Mouse (Mus musculus): ENCODE data around the gene 9130023H24Rik. TPM values are rescaled to one million over a fixed set of nuclear protein-coding genes. Genes with fewer than 3 reads are reported as not detected.

Gene 9130023H24Rik
- polyA plus RNA-seq, 1 experiment, result 9.8 TPM

DNA sequence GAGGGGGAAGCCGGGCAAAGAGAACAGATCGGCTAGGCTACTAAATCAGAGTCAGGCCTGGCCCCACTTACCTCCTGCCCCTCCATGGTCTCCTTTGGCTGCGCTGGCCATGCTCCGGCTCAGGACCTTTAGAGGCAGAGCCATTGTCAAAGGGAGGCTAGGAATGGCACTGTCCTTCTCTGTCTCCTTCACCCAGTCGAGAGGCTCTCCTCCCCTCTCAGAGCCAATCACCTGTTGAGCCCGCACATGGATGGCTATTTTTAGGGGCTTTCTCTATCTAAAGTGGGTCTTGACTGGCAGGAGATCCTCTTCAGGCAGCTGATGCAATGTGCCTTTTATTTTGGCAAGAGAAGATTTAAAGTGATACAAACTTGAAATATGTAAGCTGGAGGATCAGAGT lies 31.7 kb downstream of the 9130023H24Rik start, which contains the start of gene Cox6a2:
TSS of gene Cox6a2 (minus strand) at position 236 of the 400 bp plus-strand sequence.
- Histone ChIP-seq H3K4me3 (ENCODE audit: insufficient read depth, low read length) (no peak within 1 kb of the TSS), H3K4me1 (ENCODE audit: control insufficient read depth, insufficient read depth, low read length) (no peaks in the 10 kb centered on the region), H3K27ac (ENCODE audit: insufficient read depth, low read length) (no peak within 1 kb of the TSS)
- no peak for TF ChIP-seq CTCF (IDR thresholded peaks at IDR 0.05; ENCODE audit: borderline replicate concordance, insufficient read depth, low read length)
- TF ChIP-seq POLR2A (IDR thresholded peaks at IDR 0.05; ENCODE audit: low read depth, low read length), result no peak

DNA sequence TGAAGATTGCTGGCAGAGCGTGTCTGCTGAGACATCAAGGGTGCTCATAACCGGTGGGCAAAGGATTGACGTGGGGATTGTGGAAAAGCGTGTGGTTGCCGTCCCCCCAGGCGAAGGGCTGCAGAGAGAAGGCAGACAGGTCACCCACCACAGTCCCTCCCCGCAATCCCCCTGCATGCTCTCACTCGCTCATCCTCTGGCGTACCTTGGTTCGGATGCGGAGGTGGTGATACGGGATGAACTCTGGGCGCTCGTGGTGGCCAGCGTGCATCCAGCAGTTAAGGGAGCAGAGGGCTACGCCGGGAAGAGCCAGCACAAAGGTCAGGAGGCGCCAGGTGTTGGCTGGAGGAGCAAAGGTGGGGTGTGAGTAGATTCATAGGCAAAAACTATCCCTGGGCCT lies 32.1 kb downstream of the 9130023H24Rik start:
- TF ChIP-seq POLR2A (IDR thresholded peaks at IDR 0.05; ENCODE audit: low read depth, low read length) (no peak), CTCF (IDR thresholded peaks at IDR 0.05; ENCODE audit: borderline replicate concordance, insufficient read depth, low read length) (no peak)
- Histone ChIP-seq H3K4me1 (ENCODE audit: control insufficient read depth, insufficient read depth, low read length) (no peaks in the 10 kb centered on the region), H3K4me3 (ENCODE audit: insufficient read depth, low read length) (no peak overlapping the region), H3K27ac (ENCODE audit: insufficient read depth, low read length) (no peak overlapping the region)

DNA sequence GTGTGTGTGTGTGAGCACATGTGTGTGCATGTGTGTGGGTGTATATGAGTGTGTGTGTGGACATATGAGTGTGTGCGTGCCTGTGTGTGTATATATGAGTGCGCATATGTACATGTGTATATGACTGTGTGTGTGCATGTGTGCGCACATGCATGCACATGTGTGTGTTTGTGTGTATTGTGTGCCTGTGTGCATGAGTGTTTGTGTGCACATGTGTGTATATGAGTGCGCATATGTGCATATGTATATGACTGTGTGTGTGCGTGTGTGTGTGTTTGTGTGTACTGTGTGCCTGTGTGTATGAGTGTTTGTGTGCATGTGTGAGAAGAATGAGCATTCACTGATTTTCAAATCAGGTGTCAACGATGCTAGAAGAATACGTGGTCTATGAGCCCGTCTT lies 33.7 kb downstream of the 9130023H24Rik start:
- no peaks in the 10 kb centered on the region for H3K4me1 ChIP-seq (ENCODE audit: control insufficient read depth, insufficient read depth, low read length)
- H3K27ac ChIP-seq (ENCODE audit: insufficient read depth, low read length), result no peak overlapping the region
- H3K4me3 ChIP-seq (ENCODE audit: insufficient read depth, low read length), result no peak overlapping the region
- TF ChIP-seq CTCF (IDR thresholded peaks at IDR 0.05; ENCODE audit: borderline replicate concordance, insufficient read depth, low read length), result no peak
- no peak for TF ChIP-seq POLR2A (IDR thresholded peaks at IDR 0.05; ENCODE audit: low read depth, low read length)

DNA sequence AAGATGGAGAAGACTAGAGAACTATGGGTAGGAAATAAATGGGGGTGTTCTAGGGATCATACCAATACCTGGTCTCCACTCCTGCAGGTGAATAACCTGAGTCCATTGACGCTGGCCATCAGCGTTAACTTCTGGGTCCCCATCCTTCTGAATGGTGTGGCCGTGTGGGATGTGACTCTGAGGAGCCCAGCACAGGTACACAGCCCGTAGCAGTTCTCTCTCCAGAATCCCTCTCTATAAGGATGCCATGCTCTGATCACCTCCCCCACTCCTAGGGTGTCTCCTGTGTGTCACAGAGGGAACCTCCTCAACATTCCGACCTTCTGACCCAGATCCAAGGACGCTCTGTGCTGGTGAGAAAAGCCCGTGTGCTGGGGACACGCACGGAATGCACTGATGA lies 34.8 kb downstream of the 9130023H24Rik start:
- Histone ChIP-seq H3K4me1 (ENCODE audit: control insufficient read depth, insufficient read depth, low read length) (no peaks in the 10 kb centered on the region), H3K4me3 (ENCODE audit: insufficient read depth, low read length) (no peak overlapping the region), H3K27ac (ENCODE audit: insufficient read depth, low read length) (no peak overlapping the region)
- no peak for TF ChIP-seq POLR2A (IDR thresholded peaks at IDR 0.05; ENCODE audit: low read depth, low read length)
- no peak for TF ChIP-seq CTCF (IDR thresholded peaks at IDR 0.05; ENCODE audit: borderline replicate concordance, insufficient read depth, low read length)

DNA sequence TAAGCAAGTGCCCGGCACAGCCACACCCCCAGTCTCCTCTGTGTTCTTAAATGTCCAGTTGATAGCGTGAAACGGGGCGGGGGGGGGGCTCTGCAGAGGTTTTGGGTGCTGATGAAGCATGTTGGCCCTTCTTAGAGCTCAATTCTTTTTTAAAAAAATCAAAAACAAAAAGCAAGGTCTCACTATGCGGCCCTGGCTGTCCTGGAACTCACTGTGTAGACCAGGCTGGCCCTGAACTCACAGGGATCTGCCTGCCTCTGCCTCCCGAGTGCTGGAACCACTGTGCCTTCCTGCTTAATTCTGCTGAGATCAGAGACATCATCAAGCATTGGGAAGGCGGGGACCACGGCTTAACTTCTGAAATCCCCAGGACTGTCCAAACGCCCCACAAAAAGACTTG lies 36.2 kb downstream of the 9130023H24Rik start:
- TF ChIP-seq CTCF (IDR thresholded peaks at IDR 0.05; ENCODE audit: borderline replicate concordance, insufficient read depth, low read length) (no peak), POLR2A (IDR thresholded peaks at IDR 0.05; ENCODE audit: low read depth, low read length) (no peak)
- Histone ChIP-seq H3K4me3 (ENCODE audit: insufficient read depth, low read length) (no peak overlapping the region), H3K4me1 (ENCODE audit: control insufficient read depth, insufficient read depth, low read length) (no peaks in the 10 kb centered on the region), H3K27ac (ENCODE audit: insufficient read depth, low read length) (no peak overlapping the region)

Other genes starting within 250 kb of the 9130023H24Rik start
- 1.0 and 1.5 TPM in 2 replicates for gene Pycard, start 244.2 kb downstream of the 9130023H24Rik start, polyA plus RNA-seq (2011; ENCODE audit: insufficient read length, low read depth, missing spikeins)
- gene Trim72, start 234.1 kb downstream of the 9130023H24Rik start, polyA plus RNA-seq (2011; ENCODE audit: insufficient read length, low read depth, missing spikeins), result not detected in 2 replicates
- gene Itgam, start 175.4 kb downstream of the 9130023H24Rik start, polyA plus RNA-seq (2011; ENCODE audit: insufficient read length, low read depth, missing spikeins), result 0.20 and 1.8 TPM in 2 replicates
- 0.11 TPM in 1 of 2 replicates, not detected in the other for gene Gm49368, start 175.3 kb downstream of the 9130023H24Rik start, polyA plus RNA-seq (2011; ENCODE audit: insufficient read length, low read depth, missing spikeins)
- gene Itgax, start 108.5 kb downstream of the 9130023H24Rik start, polyA plus RNA-seq (2011; ENCODE audit: insufficient read length, low read depth, missing spikeins), result not detected in 2 replicates
- 0.53 TPM in 1 of 2 replicates, not detected in the other for gene Itgad, start 83.7 kb downstream of the 9130023H24Rik start, polyA plus RNA-seq (2011; ENCODE audit: insufficient read length, low read depth, missing spikeins)
- 2.7 and 5.2 TPM in 2 replicates for gene Cox6a2, start 31.6 kb downstream of the 9130023H24Rik start, polyA plus RNA-seq (2011; ENCODE audit: insufficient read length, low read depth, missing spikeins)
- 9.0 and 11.1 TPM in 2 replicates for gene Armc5, start 689 bp downstream of the 9130023H24Rik start, polyA plus RNA-seq (2011; ENCODE audit: insufficient read length, low read depth, missing spikeins)
- 200 and 221 TPM in 2 replicates for gene Tgfb1i1, start 8.8 kb upstream of the 9130023H24Rik start, polyA plus RNA-seq (2011; ENCODE audit: insufficient read length, low read depth, missing spikeins)
- gene Slc5a2, start 27.6 kb upstream of the 9130023H24Rik start, polyA plus RNA-seq (2011; ENCODE audit: insufficient read length, low read depth, missing spikeins), result not detected in 2 replicates
- 17.9 and 21.1 TPM in 2 replicates for gene BC017158, start 60.1 kb upstream of the 9130023H24Rik start, polyA plus RNA-seq (2011; ENCODE audit: insufficient read length, low read depth, missing spikeins)
- 15.8 and 26.6 TPM in 2 replicates for gene Rgs10, start 180.7 kb upstream of the 9130023H24Rik start, polyA plus RNA-seq (2011; ENCODE audit: insufficient read length, low read depth, missing spikeins)
- gene Tial1, start 223.7 kb upstream of the 9130023H24Rik start, polyA plus RNA-seq (2011; ENCODE audit: insufficient read length, low read depth, missing spikeins), result 111 and 123 TPM in 2 replicates